Mouse (Mus musculus): ENCODE data around the gene Ptpn1.

DNA sequence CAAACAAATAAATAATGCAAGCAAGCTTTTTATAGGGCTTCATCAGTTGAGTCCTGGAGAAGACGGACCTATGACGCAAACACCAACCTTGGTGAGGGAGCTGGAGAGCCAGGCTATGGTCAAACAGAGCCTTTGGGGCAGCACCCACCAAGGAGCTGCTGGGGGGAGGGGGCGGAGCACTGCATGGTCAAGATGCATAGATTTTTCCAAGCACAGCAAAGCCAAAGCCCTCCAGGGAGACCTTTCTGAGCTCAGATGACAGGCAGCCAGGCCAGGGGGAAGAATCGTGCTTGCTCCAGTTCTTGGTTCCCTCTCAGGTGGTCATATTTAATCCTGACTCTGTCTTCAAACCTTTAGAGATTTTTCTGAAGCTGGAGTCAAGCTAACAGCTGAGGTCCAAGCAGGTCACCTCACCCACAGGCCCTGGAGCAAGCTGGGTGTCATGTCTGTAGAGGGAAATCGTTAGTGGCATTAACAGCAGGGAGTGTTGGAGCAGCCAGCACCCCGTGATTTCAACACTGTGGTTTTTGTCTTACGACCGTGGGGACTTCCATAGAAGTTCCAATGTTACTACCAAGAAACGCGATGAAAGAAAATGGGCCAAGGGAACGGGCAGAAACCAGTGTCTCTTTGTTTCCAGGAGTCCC, 22.2 kb upstream of the Ptpn1 start:
- TF ChIP-seq CTCF (IDR thresholded peaks at IDR 0.05; ENCODE audit: extremely low read depth, insufficient read length, insufficient replicate concordance, low read depth, low read length) (no peak), POLR2A (IDR thresholded peaks at IDR 0.05; ENCODE audit: low read depth, low read length) (no peak)
